Mouse (Mus musculus): ENCODE measurements around the gene Mbl1.

DNA sequence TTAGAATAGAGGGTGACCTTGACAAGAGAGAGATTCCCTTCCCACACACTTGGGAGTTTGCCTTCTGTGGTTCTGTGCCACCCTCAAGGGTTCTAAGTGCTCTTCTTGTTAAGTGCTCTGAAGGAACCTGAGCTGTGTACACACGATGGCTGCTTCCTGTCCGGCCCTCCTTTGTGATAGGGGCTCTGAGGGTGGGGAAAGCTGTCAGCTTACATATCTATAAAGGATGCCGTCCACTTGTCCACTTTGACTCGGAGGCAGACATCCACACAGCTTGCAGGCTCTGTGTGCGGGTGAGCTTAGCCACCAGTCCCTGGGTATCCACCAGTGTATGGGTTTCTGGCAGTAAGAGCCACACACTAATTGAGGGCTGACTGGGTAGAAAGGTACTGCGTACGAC, 19.7 kb upstream of the Mbl1 start, which contains the start of gene Sftpa1:
- TF ChIP-seq POLR2A (IDR thresholded peaks at IDR 0.05; ENCODE audit: low read depth, low read length) (no peak), CTCF (IDR thresholded peaks at IDR 0.05; ENCODE audit: extremely low read depth, insufficient read depth, insufficient read length, insufficient replicate concordance) (no peak)

Measured in spleen, adult 2 months (tissue).